Mouse (Mus musculus): ENCODE results near the gene Zmynd19.
"Not testable (repeated sequence)": the region's sequence is repeated elsewhere in the genome, so short reads cannot be mapped to it uniquely, and the experiment has no call there.

Zmynd19 gene

DNA sequence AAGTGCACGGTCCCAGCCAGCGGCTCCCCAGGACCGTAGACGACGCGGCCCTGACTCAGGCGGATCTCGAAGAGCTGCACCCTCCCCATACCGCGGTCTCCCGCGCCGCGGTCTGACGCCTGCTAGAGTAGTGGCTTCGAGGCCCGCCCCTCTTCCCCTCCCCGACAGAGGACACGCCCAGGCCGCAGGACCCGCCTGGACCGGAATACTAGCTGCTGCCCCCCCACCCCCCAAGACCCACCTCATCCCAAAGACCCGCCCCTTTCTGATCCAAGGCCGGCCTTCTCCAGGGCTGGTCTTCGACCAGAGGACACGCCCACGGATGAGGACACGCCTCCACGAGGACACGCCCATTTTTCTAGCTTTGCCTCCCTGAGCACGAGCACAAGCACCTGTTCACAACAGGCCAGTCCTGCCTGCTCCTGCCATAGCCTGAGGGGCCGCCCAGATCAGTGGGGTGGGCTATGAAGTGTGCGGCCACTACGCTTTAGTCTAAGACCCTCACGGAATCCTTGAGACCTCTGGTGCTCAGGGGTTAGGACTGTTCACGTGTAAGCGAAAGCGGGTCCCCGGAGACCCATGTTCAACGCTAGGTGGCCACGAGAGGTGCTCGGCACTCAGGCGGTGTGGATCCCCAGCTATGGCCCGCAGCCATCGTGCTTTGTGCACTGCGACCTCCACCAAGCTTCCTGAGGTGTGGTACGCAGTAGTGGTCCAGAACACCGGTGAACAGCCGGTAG lies 14.4 kb upstream of the Zmynd19 start, which contains the start of gene Arrdc1:
TSS of gene Arrdc1 (minus strand) at position 196 of the 740 bp plus-strand sequence.
- peak; percentile 87 for DNase-seq (ENCODE audit: extremely low read depth, low read depth, low spot score)

DNA sequence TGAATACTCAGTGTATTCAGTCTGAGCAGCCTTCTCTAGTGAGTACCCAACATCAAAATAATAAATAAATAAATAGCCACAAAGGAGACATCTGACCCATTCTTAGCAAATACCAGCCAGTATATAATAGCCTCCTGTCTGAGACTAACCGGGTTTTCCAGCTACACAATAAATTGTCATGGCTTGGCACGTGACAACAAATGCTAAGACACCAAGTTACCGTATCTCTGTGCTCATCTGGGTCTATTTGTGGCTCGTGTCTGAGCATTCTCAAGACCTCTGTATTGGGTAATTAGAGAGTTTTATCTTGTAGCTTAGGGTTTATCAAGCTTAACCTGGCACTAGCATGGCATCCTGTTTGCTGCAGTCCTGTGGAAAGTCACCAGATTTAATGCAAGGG lies 7.5 kb upstream of the Zmynd19 start:
- no peak for DNase-seq (ENCODE audit: extremely low read depth, low read depth, low spot score)

DNA sequence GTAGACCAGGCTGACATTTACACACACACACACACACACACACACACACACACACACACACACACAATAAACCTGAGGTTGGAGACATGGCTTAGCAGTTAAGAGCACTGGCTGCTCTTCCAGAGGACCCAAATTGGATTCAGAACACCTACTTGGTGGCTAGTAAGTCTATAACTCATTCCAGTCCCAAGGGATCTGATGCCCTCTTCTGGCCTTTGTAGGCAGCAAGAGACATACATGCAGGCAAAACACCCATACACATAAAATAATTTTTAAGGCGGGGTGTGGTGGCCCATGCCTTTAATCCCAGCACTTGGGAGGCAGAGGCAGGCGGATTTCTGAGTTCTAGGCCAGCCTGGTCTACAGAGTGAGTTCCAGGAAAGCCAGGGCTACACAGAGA lies 5.3 kb upstream of the Zmynd19 start:
- not testable (repeated sequence) for DNase-seq (ENCODE audit: extremely low read depth, low read depth, low spot score)

DNA sequence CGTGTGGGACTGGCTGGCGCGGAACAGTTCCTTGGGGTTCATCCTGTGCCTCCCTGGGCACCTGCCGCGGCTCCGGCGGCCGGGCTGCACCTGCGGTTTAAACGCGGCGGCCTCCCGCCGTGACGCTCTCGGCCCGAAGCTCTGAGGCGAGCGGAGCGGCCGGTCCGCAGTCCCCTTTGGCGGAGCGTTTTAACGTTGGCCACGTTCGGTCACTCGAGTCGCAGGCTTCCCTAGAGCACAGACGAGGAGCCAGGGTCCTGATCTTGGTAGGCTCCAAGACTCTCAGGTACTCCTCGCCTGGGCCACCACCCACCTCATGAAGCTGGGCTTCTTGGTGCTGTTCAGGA lies 570 bp downstream of the Zmynd19 start:
- DNase-seq (ENCODE audit: extremely low read depth, low read depth, low spot score) = no peak

DNA sequence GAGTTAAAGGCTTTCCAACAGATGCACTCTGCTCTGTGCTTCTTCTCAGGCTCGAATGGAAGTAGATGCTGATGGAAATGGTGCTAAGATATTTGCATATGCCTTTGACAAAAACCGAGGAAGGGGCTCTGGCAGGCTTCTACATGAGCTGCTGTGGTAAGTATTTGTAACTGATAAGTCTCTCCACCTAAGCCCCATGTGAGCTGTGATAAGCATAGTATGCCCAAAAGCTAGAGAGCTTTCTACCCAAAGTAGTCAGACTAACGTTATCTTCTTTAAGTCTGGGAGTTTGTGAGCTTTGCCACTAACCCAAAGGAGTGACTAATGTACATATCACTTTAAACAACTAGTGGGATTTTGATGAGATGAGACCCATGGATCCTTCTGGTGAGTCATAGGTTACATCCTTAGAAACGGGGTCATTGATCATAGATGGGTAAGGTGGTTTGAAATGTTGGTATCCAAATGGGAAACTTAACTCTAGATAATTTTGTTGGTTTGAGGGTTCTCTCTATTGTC lies 3.0 kb downstream of the Zmynd19 start:
- no peak for DNase-seq (ENCODE audit: extremely low read depth, low read depth, low spot score)

DNA sequence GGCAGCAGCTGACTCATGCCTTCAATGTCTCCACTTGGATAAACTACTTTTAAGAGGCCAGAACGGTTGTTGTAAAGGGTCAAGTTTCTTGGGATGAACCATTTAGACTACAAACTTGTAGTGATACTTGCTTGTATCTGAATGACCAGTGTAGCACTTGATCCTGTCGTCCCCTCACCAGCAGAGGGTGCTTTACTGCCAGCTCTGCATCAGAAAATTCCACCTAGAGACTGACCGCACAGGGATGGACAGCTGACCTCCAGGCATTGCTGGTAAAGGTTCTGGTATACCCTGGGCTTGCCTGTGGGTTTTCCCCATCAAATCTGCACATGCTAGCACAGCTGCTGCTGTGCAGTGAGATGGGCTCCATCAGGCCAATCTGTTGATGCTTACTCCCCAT lies 11.3 kb downstream of the Zmynd19 start:
- no peak for DNase-seq (ENCODE audit: extremely low read depth, low read depth, low spot score)

DNA sequence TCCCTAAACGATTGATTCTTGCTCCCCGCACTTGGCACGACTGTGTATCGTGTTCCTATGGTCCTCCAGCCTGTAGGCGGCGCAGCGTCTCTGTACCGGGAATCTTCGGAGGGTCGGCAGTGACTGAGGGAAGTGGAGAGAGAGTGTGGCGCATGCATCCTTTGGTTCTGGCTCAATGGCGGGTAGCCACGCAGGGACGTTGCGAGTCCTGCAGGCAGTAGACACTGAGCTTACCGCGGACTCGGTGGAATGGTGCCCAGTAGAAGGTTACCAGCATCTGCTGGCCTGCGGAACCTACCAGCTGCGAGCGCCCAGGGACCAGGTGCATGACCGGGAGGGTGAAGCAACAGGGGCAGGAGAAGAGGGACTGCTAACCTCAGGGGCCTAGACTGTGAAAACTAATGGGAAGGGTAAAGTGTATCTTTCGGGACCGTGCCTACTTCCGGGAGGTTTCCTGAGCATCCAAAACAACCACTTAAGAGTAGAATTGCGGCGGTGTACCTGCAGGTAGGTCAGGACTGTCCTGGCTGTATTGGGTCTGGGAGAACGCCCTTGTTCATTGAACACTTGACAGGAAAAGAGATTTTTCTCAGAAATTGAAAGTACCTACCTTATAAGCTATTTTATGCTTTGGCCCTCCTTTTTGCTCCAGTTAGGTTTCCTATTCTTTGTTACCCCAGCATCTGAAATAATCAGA lies 12.9 kb downstream of the Zmynd19 start, which contains the start of gene Dph7:
TSS of gene Dph7 (plus strand) at position 97 of the 697 bp plus-strand sequence.
- DNase-seq (ENCODE audit: extremely low read depth, low read depth, low spot score) = no peak

DNA sequence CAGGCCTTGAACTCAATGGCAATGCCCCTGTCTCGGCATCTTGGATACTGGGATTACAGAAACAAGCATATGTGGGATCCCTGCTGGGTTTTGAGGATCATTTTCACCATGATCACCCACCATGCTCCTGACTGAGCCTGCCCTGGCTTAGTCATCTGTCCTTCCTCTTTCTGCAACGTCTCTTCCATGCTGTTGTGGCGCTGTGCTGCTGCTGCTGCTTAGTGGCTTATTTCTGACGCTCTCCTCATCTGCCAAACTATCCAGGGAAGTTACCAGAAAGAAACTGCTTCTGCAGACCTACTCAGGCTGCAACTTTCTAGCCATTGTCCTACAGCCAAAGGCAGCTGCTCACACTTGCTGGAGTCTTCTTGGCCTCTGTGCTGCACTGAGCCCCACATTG lies 20.8 kb downstream of the Zmynd19 start:
- DNase-seq (ENCODE audit: extremely low read depth, low read depth, low spot score) = no peak

DNA sequence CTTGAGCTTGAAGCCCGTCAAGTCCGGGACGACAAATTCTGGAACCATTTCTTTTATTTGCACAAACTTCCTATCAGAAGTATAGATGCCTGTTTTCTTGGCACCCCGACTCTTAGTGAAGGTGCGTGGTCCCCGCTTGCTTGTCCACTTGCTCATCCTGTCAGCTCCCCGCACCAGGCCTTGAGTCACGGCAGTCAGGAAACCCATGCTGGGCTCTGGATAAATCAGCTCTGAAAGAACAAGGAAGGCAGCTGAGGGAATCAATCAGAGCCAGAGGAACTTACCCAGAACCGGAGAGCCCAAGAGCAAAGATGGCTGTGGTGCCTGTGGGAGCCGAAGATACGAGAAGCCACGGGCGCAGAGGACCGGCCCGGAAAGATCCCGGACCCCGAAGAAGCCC lies 24.9 kb downstream of the Zmynd19 start:
- DNase-seq (ENCODE audit: extremely low read depth, low read depth, low spot score) = not testable (repeated sequence)

DNA sequence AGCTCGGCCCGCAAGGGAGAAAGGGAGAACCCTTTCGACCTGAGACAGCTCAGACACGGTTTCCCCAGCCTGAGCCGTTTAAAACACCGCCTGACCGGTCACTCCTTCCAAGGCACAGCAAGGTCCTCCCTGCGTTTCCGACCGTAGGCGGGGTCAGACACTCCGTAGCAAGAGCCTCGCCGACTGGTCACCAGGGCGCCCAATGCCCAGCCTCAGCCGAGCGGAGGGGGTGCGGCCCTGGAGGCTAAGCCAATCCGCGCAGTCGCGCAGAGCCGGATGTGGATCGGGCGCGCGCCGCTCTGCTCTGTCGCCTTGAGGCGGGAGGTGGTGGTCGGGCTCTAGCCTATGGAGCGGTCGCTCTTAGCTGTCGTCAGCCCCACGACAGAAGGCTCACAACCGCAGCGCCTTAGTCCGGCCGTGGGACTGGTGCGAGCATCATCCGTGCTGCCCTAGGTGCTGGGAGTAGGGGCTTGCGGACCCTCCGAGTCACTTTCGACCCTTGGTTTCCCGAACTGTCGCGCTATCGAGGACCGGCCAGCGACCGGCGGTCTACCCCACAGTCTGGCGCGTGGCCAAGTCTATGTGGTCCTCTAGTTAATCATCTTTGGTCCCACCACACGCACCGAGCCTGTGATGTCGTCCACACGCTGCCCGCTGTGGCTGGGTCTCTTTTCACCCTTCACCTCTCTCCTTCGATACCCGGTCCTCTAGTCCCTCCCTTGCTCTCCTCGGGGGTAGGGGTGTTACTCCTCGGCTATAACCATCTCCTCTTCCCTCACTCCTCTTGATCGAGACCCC lies 25.5 kb downstream of the Zmynd19 start, which contains the start of gene Mrpl41:
TSS of gene Mrpl41 (minus strand) at position 193 of the 798 bp plus-strand sequence.
- peak; percentile 67 for DNase-seq (ENCODE audit: extremely low read depth, low read depth, low spot score)

DNA sequence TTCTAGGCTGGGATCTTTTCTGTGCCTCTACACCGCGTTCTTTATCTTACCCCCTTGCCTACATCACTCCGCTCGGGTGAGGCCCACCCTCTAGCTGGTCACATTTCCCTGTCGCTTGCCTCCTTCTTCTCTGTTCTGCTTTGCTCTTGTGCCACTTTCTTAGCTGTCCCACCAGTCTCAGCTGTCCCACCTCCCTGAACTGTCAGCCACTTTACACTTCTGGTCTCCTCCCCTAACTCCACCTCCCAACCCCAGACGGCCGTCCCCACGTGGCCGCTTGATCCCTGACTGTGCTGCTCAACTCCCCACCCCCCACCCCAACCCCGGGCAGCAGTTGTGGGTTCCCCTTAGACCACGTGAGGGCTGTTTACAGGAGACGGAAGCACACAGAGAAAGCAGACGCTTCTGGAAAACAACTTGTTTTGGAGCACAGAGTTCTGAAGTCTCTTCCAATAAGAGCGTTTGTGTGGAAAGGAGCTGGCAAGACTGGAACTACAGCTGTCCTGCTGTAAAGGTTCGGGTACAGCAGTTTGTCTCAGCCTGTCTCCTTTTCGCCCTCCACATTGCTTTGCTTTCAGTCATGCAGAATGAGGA lies 26.2 kb downstream of the Zmynd19 start, which contains the start of gene Pnpla7:
TSS of gene Pnpla7 (plus strand) at position 330 of the 594 bp plus-strand sequence.
- no peak for DNase-seq (ENCODE audit: extremely low read depth, low read depth, low spot score)

DNA sequence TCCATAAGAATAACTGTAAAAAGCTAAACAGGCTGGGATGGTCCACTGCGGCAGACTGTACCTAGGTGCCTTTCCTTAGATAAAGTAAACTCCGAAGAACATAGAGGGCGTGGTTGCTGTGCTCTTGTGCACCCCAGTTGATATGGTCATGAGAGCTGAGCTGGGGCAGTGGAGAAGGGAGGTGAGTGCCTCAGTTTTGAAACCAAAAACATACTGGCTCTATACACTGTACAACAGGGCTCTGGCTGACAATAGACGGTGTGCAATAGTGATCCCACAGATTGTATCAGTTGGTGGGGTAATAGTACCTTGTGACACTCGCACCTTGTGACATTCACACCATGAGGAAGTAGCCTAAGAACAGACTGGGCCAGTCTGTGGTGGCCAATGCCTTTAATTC lies 27.4 kb downstream of the Zmynd19 start:
- DNase-seq (ENCODE audit: extremely low read depth, low read depth, low spot score) = peak; percentile 78

DNA sequence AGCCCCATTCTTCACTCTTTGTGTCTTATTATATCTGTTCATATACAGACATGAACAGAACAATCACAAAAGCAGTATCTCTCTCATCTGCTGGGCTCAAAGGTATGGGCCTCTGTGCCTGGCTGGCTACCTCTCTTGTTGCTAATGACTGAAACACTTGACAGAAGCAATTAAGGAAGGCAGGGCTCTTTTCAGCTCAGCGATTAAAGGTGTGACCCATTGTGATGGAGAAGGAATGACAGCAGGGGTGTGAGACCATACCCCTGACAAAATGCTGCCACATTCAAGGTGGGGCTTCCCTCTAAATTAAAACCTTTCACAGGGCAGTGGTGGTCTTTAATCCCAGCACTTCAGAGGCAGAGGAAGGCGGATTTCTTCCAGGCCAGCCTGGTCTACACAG lies 38.2 kb downstream of the Zmynd19 start:
- no peak for DNase-seq (ENCODE audit: extremely low read depth, low read depth, low spot score)

DNA sequence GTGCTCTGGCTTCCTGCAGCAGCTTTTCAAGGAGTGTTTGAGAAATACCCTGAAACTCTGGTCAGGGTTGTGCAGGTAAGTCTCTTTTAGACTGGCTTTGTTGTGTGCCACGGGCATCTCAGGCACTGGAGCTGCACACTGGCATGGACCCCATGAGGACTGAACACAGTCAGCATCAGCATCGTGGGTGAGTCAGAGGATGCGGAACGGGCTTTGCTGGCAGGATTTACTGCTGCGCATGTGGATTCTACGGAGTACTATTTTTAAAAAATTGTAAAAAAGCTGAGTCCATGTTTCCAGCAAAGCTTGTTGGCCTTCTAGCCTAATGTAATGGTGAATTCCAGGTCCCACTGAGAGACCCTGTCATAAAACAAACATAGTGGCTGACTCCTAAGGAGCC lies 45.7 kb downstream of the Zmynd19 start:
- DNase-seq (ENCODE audit: extremely low read depth, low read depth, low spot score) = no peak

DNA sequence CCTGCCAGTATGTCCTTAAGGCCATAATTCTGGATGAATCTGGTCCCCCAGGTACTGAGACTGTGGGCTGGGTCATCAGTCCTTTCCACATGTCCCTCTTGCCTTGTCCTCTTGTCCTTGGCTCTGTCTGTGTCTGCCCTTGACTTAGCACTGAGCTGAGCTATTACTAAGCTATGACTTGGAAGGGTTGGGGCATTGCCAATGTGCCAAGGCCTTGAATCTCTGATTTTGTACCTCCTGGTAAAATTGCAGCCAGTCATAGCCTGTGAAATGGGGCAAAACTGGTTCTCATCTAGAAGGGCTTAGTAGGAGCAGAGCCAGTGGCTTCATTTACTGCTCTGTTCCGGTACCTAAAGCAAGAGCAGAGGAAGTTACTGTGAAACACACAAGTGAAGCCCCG lies 46.9 kb downstream of the Zmynd19 start:
- DNase-seq (ENCODE audit: extremely low read depth, low read depth, low spot score) = no peak

DNA sequence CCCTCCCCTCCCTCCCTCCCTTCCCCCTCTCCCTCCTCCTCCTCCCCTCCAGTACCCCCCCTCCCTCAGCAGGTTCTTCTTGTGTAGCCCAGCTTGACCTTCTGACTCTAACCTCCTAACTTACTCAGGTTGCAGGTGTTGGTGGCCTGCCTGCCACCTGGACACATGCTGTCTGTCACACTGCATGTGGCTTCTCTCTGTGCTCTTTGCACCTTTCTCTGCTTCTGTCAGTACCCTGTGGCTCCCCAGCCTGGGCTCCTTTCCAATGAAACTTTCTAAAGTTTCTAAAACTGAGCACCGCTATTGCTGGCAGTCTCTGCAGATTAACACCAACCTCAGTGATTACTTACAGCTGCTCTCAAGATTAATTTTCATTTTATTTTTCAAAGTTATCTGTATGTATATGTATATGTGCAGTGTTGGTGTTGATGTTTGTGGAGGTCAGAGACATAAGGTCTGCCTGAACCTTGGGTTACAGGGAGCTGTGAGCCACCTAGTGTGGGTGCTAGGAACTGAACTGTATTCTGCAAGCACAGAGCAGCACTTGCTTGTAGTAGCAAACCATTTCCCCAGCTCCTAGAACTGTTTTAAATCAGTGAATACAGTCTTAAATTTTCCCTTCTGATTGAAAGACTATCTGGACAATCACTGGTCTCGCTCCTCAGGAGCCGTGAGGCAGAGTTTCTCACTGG lies 51.1 kb downstream of the Zmynd19 start:
- DNase-seq (ENCODE audit: extremely low read depth, low read depth, low spot score) = no peak

DNA sequence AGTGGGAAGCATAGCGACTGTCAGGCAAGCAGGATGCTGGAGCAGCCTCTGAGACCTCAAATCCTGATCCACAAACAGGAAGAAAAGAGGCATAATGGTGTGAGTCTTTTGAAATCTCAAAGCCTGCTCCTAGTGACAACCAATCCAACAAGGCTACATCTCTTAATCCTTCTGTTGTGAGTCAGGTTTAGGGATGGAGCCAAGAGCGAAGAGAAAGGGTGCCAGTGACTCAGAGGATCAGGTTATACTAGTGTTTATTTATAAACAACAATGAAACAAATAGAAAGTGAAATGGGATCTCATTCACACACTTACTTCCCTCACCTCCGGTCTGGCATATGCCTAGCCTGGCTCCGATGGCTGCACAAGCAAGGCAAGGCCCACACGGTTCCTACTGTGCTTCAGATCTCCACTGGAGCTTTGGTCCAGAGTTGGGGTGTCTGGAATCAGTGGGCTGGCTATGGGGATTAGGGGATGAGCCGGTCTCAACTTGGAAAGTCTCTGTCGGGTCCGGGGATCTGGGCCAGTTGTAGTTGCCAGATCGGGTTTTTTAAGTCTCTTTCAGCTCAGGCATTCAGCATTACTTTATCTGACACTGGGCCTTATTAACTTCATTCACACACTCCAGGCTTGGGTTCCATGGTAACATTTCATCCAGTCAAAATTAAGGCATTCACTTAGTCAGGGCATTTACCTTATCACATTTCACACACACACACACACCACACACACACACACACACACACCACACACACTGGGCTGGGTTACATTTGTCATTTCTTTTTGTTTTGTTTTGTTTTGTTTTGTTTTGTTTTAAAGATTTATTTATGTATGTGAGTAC lies 54.6 kb downstream of the Zmynd19 start:
- no peak for DNase-seq (ENCODE audit: extremely low read depth, low read depth, low spot score)

DNA sequence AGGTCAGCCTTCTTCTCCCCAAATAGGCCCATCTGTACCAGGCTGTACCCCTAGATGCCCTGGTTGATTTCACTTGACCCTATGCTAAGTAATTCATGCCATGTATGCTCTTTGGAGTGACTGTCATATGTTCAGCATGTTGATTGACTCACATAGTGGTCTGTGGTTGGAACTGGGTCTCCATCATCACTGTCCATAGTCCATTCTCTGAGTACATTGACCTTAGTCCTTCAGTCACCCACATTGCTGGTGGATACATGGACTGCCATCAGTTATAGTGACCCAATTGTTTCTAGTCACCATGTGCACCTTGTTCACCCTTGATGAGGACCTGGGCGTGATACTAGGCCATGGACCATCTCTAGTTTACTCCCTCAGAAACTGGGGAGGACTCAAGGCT lies 57.2 kb downstream of the Zmynd19 start:
- DNase-seq (ENCODE audit: extremely low read depth, low read depth, low spot score) = no peak

DNA sequence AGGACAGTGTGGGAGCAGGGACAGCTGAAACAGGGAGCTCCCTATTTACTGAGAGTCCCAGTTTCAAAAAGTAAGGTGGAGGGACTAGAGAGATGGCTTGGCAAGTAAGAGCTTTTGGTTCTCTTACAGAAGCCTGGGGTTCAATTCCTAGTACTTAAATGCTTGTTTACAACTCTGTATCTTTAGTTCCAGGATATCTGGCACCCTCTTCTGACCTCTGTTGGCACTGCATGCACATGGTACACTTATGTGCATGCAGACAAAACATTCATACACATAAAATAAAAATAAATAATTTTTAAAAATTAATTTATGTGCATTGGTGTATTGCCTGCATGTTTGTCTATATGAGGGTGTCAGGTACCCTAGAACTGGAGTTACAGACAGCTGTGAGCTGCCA lies 58.7 kb downstream of the Zmynd19 start:
- no peak for DNase-seq (ENCODE audit: extremely low read depth, low read depth, low spot score)

All from fat pad, adult 2 months (tissue).